Mouse (Mus musculus) testis, adult 2 months (tissue): ENCODE results near the gene Hist1h2ab.

Experiments
- CTCF ChIP-seq: fragments of 200-500 bp; IDR thresholded peaks from 2 replicates; pipeline ENCODE4 v1.5.1; 2012; ENCODE audit warnings: low read depth, mild to moderate bottlenecking, inconsistent platforms, low read length, moderate library complexity; ENCODE audit not compliant: control insufficient read depth, insufficient read depth, insufficient replicate concordance
- POLR2A ChIP-seq: fragments of 200-500 bp; IDR thresholded peaks from 2 replicates; pipeline ENCODE4 v1.6.1; 2012; ENCODE audit warnings: low read depth, mild to moderate bottlenecking, inconsistent platforms, low read length, moderate library complexity; ENCODE audit not compliant: control insufficient read depth

DNA sequence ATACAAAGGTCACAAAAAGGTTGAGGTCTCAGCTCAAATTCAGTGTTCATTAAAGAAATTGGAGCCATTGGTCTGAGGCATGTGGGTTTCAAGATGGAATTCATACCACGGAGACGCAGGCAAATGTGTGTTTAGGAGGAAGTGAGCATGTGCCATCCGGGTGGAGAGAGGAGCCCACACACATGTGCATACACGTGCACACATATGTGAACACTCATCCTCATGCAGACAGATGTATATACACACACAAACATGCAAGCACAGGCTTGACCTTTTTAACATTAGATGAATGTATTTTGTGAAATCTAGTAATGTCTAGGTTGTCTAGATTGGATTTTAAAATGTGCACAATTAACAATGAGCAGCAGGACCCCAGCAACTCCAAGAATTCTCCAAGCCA is 48.7 kb upstream of the Hist1h2ab start:
- TF ChIP-seq CTCF (no peak), POLR2A (no peak)
